Mouse (Mus musculus) mouse trophoblast stem cell (cell line): Measurements from ENCODE around the gene Olfr1388.
"Not testable (repeated sequence)": the region's sequence is repeated elsewhere in the genome, so short reads cannot be mapped to it uniquely, and the experiment has no call there.

ENCODE experiments used
- in situ Hi-C, 2 experiments: fragments of 300-500 bp; cut with MseI, MboI; formaldehyde crosslinking; loops; 2 replicates in 1 of 2; 3 replicates in 1 of 2; pipeline ENCODE4 v1.15.1; 2025

Olfr1388 gene

DNA sequence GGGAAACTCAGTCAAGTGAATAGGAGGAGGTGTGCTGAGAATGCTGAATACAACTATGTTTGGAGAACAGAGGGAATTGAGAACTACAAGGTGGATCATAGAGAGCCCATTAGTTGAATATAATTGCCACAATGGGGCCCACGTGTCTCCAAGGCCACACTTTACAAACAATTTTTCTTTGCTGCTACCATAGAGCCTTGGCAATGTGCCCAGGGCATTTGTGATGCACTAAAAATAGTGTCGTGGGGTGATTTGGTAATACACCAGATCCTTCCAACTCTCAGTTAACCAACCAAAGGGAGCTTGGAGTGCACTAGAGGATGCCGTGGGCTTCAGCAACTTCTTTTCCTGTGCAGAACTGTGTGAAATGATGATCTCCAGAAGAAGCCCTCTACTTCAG, at the start of gene Olfr1388:
Gene Olfr1388, plus strand, starts transcription at position 214 of the 400 bp plus-strand sequence.
- in situ Hi-C loops: no loop called here

DNA sequence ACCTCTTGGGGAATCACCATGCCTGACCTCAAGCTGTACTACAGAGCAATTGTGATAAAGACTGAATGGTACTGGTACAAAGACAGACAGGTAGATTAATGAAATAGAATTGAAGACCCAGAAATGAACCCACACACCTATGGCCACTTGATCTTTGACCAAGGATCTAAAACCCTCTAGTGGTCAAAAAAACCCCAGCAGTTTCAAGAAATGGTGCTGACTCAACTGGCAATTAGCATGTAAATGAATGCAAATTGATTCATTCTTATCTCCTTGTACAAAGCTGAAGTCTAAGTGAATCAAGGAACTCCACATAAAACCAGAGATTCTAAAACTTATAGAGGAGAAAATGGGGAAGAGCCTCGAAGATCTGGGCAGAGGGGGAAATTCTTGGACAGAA, 43.7 kb upstream of the Olfr1388 start:
- in situ Hi-C loops: not testable (repeated sequence)

DNA sequence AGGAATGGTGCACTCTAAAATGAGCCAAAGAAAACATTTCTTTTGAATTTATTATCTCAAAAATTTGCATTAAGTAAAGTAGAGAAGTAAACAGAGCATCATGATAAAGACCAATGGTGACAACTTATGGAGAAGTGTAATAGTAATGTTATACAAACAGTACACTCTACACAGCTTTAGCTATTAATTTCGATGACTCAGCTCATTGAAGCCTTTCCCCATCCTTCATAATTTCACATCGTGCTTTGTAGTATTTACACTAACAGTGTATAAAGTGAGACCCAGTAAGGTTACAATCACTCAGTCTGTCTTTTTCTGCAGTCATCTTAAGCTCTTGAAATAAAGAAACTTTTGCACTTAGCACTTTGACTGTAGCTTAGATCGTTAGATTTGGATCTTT, 29.6 kb upstream of the Olfr1388 start:
- in situ Hi-C loops: no loop called here

DNA sequence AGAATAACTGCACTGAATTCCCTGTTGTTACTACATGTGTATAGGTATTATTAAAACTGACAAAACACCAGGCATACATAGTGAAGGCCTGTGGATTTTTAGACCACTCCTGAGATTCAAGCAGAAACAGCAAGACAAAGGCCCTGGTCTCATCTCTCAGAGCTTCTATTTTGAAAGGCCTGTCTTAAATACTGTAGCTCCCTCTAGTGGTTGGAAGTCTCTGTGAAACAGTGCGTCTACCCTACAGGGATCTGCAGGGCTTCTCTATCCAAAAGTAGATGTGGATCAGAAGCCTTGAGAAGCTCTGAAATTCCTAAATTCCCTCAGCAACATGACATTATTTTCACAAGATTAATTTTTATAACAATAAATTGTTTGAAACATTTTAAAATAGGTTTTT, 25.9 kb upstream of the Olfr1388 start:
- in situ Hi-C loops: loop anchor here in 1 of 2 experiments (10.0 kb wide), 1 partner anchor 226 kb away; the partner anchor contains the start of gene Btnl9

- in situ Hi-C loops: no loop called here
Observed at GRCm38 (mm10) chr11:49422767-49423166, 13.7 kb upstream of the Olfr1388 start, which contains the start of gene Olfr1389. Gene Olfr1389 (plus strand): TSS chr11:49423067.

DNA sequence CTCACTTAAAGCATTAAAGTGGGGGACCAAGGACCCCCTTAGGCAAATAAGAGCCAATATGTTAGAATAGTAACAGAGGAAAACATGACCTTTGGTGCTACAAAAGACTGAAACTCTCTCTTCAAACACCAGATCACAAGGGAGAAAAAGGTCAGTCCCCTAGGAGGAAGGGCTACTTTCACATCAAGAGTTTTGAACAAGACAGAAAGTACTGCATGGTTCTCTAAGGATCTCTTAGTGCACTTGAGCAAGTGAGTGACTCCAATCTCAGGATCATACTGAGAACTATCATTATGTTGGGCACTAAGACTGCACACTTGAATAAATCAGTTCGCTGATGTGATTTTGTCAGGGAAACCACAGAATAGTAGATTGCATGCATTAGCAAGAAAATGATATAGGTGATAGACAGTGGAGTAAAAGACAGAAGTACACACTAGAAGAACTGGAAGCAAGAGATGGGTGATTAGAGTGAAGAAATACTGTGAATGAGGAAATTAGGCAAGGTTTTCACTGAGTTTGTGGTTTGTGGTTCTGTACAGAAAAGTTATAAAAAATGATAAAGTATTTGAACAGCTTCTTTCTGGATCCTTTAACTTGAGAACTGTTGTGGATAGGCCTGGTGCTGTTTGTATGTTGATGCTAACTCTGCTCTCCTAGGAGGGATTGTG, 11.0 kb upstream of the Olfr1388 start:
- in situ Hi-C loops: no loop called here

- in situ Hi-C loops: no loop called here
Observed at GRCm38 (mm10) chr11:49429641-49430040, 6.8 kb upstream of the Olfr1388 start.

GRCm38 (mm10) chr11:49455043-49455442, 18.6 kb downstream of the Olfr1388 start, which contains the start of gene Olfr1387:
Gene Olfr1387 (plus strand): TSS chr11:49455343.
- in situ Hi-C loops: no loop called here

DNA sequence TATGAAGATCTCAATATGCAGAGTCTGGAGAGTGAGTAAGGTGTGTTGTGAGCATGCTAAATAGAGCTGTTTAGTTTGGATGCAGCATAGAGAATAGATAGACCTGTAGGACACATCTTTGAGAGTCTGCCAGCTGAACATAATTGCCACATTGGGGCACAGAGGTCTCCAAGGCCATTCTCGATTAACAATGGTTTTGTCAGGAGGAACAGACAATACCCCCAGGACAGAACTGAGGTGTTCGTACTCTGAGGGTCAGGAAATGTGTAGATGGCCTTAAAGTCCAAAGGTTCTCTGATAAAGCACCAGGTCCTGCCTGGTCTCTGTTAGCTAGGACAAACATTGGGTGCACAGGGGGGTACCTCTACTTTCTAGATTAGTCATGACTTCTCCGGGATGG, 28.3 kb downstream of the Olfr1388 start, which contains the start of gene Olfr1386:
Gene Olfr1386, plus strand, starts transcription at position 301 of the 400 bp plus-strand sequence.
- in situ Hi-C loops: not testable (repeated sequence)

DNA sequence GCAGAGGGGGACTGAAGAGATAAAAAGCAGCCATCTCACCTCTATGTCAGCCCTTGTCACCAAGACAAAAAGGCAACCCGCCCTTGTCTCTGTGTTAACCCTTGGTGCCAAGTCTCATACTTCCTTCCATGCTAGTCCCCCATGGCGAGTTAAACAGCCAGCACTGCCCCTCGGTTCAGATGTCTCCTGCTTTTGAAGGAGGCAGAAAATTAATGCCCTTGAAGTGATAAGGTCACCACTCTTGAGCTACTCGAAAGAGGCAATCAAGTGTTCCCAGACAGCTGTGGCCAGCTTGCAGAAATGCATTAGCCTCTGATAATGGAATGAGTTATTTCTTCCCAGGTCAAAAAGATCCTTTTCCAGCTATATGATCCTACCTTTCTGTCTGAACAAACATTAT, 49.5 kb downstream of the Olfr1388 start:
- in situ Hi-C loops: no loop called here

DNA sequence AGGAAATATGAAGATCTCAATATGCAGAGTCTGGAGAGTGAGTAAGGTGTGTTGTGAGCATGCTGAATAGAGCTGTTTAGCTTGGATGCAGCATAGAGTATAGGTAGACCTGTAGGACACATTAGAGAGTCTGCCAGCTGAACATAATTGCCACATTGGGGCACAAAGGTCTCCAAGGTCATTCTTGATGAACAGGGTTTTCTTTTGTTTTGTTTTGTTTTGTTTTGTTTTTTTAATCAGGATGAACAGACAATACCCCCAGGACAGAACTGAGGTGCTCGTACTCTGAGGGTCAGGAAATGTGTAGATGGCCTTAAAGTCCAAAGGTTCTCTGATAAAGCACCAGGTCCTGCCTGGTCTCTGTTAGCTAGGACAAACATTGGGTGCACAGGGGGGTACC, 52.3 kb downstream of the Olfr1388 start, which contains the start of gene Olfr1385:
Gene Olfr1385, plus strand, starts transcription at position 301 of the 400 bp plus-strand sequence.
- in situ Hi-C loops: not testable (repeated sequence)
